Mouse (Mus musculus): ENCODE measurements around the gene Trem1.

GRCm38 (mm10) chr17:48233789-48234188, 1.2 kb downstream of the Trem1 start:
- no peak for TF ChIP-seq CTCF (IDR thresholded peaks at IDR 0.05; ENCODE audit: borderline replicate concordance, insufficient read depth, low read depth, low read length)
- no peak for TF ChIP-seq POLR2A (IDR thresholded peaks at IDR 0.05; ENCODE audit: borderline replicate concordance, insufficient read depth, low read length)

Data from cerebellum, adult 2 months (tissue).